Mouse (Mus musculus) cerebellum, adult 2 months (tissue): ENCODE results near the gene Zmat5.

Source experiments
- CTCF ChIP-seq: fragments of 200-500 bp; IDR thresholded peaks from 2 replicates; pipeline ENCODE4 v1.5.1; 2011; ENCODE audit warnings: low read depth, mild to moderate bottlenecking, control low read depth, low read length, moderate library complexity, borderline replicate concordance; ENCODE audit not compliant: insufficient read depth
- POLR2A ChIP-seq: fragments of 200-500 bp; IDR thresholded peaks from 2 replicates; pipeline ENCODE4 v1.6.1; 2011; ENCODE audit warnings: low read length, control low read depth, borderline replicate concordance; ENCODE audit not compliant: insufficient read depth

DNA sequence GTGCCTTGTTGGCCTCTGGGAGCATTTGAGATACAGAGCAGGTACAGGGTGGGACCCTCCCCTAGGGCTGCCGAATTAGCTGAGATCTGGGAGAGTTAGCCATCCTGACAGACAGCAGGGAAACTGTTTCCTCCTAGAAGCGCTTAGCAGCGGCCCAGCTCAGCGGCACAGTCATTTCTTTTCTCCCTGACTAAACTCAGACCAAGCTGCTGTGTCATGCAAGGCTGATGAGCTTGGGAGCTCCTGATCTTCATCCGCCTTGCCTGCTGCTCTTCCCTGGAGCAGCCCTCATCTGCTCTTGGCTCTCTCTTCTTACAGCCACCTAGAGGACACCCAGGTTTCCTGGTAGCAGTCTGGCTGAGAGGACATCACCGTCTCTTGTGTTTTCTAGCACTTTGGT lies 20.3 kb upstream of the Zmat5 start:
- TF ChIP-seq CTCF: no peak
- TF ChIP-seq POLR2A: no peak
